Mouse (Mus musculus) hindbrain, embryonic 11.5 days (tissue): ENCODE measurements around the gene Spns2. TPM values are rescaled to one million over a fixed set of nuclear protein-coding genes. Genes with fewer than 3 reads are reported as not detected.
A peak's percentile ranks its signal among the peaks of the same experiment; 100 is the strongest.

Source experiments
- ATAC-seq: fragments of 200-750 bp; cut with Nextera tagmentation; 2 replicates; pipeline ENCODE4 v1.8.0; 2017; ENCODE audit warnings: mild to moderate bottlenecking, moderate TSS enrichment, moderate library complexity; ENCODE audit not compliant: low FRiP score
- DNase-seq: peaks from one replicate; pipeline ENCODE4 v3.0.0-alpha.2; 2015; ENCODE audit warnings: low spot score
- H3K27ac ChIP-seq: fragments of 300-500 bp; sonication (generic); 2 replicates; pipeline ENCODE4 v1.5.1; 2014; ENCODE audit warnings: mild to moderate bottlenecking, low read depth, low read length
- H3K27me3 ChIP-seq: fragments of 300-500 bp; sonication (generic); 2 replicates; pipeline ENCODE4 v1.6.1; 2014; ENCODE audit warnings: mild to moderate bottlenecking, low read length, moderate library complexity, mixed read lengths; ENCODE audit not compliant: control insufficient read depth, insufficient read depth
- H3K36me3 ChIP-seq: fragments of 300-500 bp; sonication (generic); 2 replicates; pipeline ENCODE4 v1.6.1; 2014; ENCODE audit warnings: mild to moderate bottlenecking, low read length, moderate library complexity, mixed read lengths; ENCODE audit not compliant: control insufficient read depth, insufficient read depth
- H3K4me1 ChIP-seq: fragments of 300-500 bp; sonication (generic); replicated peaks from 2 replicates; pipeline ENCODE4 v1.6.1; 2014; ENCODE audit warnings: low read length, mixed read lengths; ENCODE audit not compliant: control insufficient read depth, insufficient read depth
- H3K4me2 ChIP-seq: fragments of 300-500 bp; sonication (generic); replicated peaks from 2 replicates; pipeline ENCODE4 v1.6.1; 2014; ENCODE audit warnings: mild to moderate bottlenecking, low read depth, low read length
- H3K4me3 ChIP-seq: fragments of 300-500 bp; sonication (generic); 2 replicates; pipeline ENCODE4 v1.5.1; 2014; ENCODE audit warnings: low read depth, low read length
- H3K9ac ChIP-seq: fragments of 300-500 bp; sonication (generic); 2 replicates; pipeline ENCODE4 v1.6.1; 2014; ENCODE audit warnings: low read depth, low read length
- H3K9me3 ChIP-seq: fragments of 300-500 bp; sonication (generic); 2 replicates; pipeline ENCODE4 v1.6.1; 2016; ENCODE audit warnings: low read length; ENCODE audit not compliant: control insufficient read depth
- WGBS: fragments of 180-500 bp; shearing (Covaris S2); extraction: QIAGEN DNeasy Blood & Tissue Kit; methylation state at CpG from one replicate; pipeline ENCODE4 v1.1.7; 2014; 5-methylcytosine and 5-hydroxymethylcytosine counted together
- polyA plus RNA-seq: library from polyadenylated mRNA; unstranded; fragments of >200 nt; fragmentation: Nextera tagmentation; extraction: Ambion mirVana; gene quantifications from 2 replicates; pipeline ENCODE4 v1.2.1, GENCODE M21; 2014

The Spns2 gene
- polyA plus RNA-seq, 1 experiment from 2014 or later: 5.3 TPM

- no peak overlapping the region for H3K9ac ChIP-seq
- H3K9me3 ChIP-seq: no peaks in the 10 kb centered on the region
- DNase-seq: no peak
- no peaks in the 10 kb centered on the region for H3K36me3 ChIP-seq
- ATAC-seq: no peak
- H3K4me2 ChIP-seq: no peak overlapping the region
- no peaks in the 10 kb centered on the region for H3K27me3 ChIP-seq
- H3K27ac ChIP-seq: no peak overlapping the region
- WGBS: 76% methylated on average over 10 of the region's 10 CpGs
- no peaks in the 10 kb centered on the region for H3K4me1 ChIP-seq
- no peak overlapping the region for H3K4me3 ChIP-seq
Observed at GRCm38 (mm10) chr11:72504016-72504797, 14.5 kb upstream of the Spns2 start.

GRCm38 (mm10) chr11:72503501-72503921 is 13.8 kb upstream of the Spns2 start:
- H3K27ac ChIP-seq: no peak overlapping the region
- H3K4me3 ChIP-seq: no peak overlapping the region
- H3K9ac ChIP-seq: no peak overlapping the region
- H3K9me3 ChIP-seq: no peaks in the 10 kb centered on the region
- WGBS: 15% methylated on average over 5 of the region's 5 CpGs
- no peak overlapping the region for H3K4me2 ChIP-seq
- no peaks in the 10 kb centered on the region for H3K36me3 ChIP-seq
- ATAC-seq (no peak), DNase-seq (no peak)
- H3K27me3 ChIP-seq: no peaks in the 10 kb centered on the region
- H3K4me1 ChIP-seq: no peaks in the 10 kb centered on the region

- 20% methylated on average over 8 of the region's 8 CpGs for whole genome bisulfite sequencing
- no peak overlapping the region for H3K9ac ChIP-seq
- no peaks in the 10 kb centered on the region for H3K9me3 ChIP-seq
- DNase-seq: peak; percentile 13
- no peaks in the 10 kb centered on the region for H3K4me1 ChIP-seq
- no peak overlapping the region for H3K4me3 ChIP-seq
- H3K27me3 ChIP-seq: no peaks in the 10 kb centered on the region
- no peaks in the 10 kb centered on the region for H3K36me3 ChIP-seq
- H3K4me2 ChIP-seq: no peak overlapping the region
- no peak for ATAC-seq
- H3K27ac ChIP-seq: no peak overlapping the region
Observed at GRCm38 (mm10) chr11:72502236-72502635, 12.5 kb upstream of the Spns2 start.

- no peaks in the 10 kb centered on the region for H3K27me3 ChIP-seq
Observed at GRCm38 (mm10) chr11:72501426-72502002, 11.8 kb upstream of the Spns2 start.

GRCm38 (mm10) chr11:72500139-72500538 is 10.4 kb upstream of the Spns2 start:
- Histone ChIP-seq H3K9me3 (no peaks in the 10 kb centered on the region), H3K4me1 (no peaks in the 10 kb centered on the region), H3K27ac (no peak overlapping the region), H3K27me3 (no peaks in the 10 kb centered on the region), H3K4me2 (no peak overlapping the region), H3K4me3 (no peak overlapping the region), H3K9ac (no peak overlapping the region), H3K36me3 (no peaks in the 10 kb centered on the region)
- DNase-seq (no peak), ATAC-seq (no peak)
- WGBS: 88% methylated on average over 4 of the region's 4 CpGs

More at GRCm38 (mm10) chr11:72501426-72502002, 11.8 kb upstream of the Spns2 start:
- DNase-seq (no peak), ATAC-seq (no peak)
- H3K9ac ChIP-seq: no peak overlapping the region
- no peaks in the 10 kb centered on the region for H3K9me3 ChIP-seq
- H3K4me3 ChIP-seq: no peak overlapping the region
- 34% methylated on average over 5 of the region's 5 CpGs for WGBS
- no peak overlapping the region for H3K4me2 ChIP-seq
- H3K36me3 ChIP-seq: no peaks in the 10 kb centered on the region
- no peak overlapping the region for H3K27ac ChIP-seq
- H3K4me1 ChIP-seq: no peaks in the 10 kb centered on the region

DNA sequence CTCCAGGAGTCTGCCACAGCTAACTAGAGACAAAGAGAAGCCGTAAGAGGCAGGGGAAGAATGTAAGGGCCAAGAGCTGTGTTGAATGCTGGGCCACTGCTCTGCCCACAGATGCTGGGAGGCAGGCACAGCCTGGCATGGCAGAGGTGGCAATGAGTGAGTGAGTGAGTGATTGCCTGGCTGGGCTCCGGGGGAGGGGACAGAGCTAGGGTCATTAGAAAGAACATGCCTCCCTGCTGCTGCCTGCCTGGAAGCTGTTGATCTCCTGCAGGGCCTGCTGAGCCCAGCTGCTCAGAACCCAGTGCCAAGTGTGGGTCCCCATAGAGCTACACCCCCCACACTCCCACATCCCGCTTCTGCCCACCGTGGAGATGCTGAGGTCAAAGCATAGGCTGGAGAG is 7.7 kb upstream of the Spns2 start:
- no peaks in the 10 kb centered on the region for H3K4me1 ChIP-seq
- H3K4me2 ChIP-seq: no peak overlapping the region
- WGBS: 18% methylated on average over 4 of the region's 4 CpGs
- H3K9ac ChIP-seq: no peak overlapping the region
- H3K27ac ChIP-seq: no peak overlapping the region
- no peak overlapping the region for H3K4me3 ChIP-seq
- H3K36me3 ChIP-seq: no peaks in the 10 kb centered on the region
- no peak for ATAC-seq
- no peaks in the 10 kb centered on the region for H3K9me3 ChIP-seq
- no peaks in the 10 kb centered on the region for H3K27me3 ChIP-seq
- no peak for DNase-seq

GRCm38 (mm10) chr11:72496775-72497174 is 7.1 kb upstream of the Spns2 start:
- H3K9ac ChIP-seq: no peak overlapping the region
- H3K4me2 ChIP-seq: no peak overlapping the region
- no peaks in the 10 kb centered on the region for H3K4me1 ChIP-seq
- H3K27ac ChIP-seq: no peak overlapping the region
- no peak overlapping the region for H3K4me3 ChIP-seq
- H3K9me3 ChIP-seq: no peaks in the 10 kb centered on the region
- DNase-seq: no peak
- ATAC-seq: no peak
- no peaks in the 10 kb centered on the region for H3K36me3 ChIP-seq
- no peaks in the 10 kb centered on the region for H3K27me3 ChIP-seq
- WGBS: 57% methylated on average over 1 of the region's 1 CpGs

DNA sequence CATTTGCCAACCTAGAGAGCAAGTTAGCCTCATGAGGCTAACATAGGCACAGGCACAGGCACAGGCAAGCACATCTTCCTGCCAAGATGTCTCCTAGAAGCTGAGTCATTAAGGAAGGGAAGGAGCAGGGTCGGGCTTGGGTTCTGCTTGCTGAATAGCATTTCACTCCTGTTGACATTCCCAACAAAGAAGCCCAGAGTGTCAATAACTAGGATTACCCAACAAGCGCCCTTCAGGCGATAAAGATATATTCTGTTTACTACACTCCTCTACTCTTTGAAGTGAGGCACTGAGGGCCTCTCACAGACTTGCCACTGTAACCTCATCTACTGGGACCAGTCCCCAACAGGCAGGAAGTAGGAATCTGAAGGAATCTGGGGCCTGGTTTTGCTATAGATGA is 6.4 kb upstream of the Spns2 start:
- no peaks in the 10 kb centered on the region for H3K27me3 ChIP-seq
- no peak for DNase-seq

More for the DNA sequence above, 6.4 kb upstream of the Spns2 start:
- H3K27ac ChIP-seq: no peak overlapping the region
- no peak for ATAC-seq
- H3K36me3 ChIP-seq: no peaks in the 10 kb centered on the region
- no peak overlapping the region for H3K9ac ChIP-seq
- H3K4me1 ChIP-seq: no peaks in the 10 kb centered on the region
- 83% methylated on average over 3 of the region's 3 CpGs for WGBS
- no peak overlapping the region for H3K4me3 ChIP-seq
- no peaks in the 10 kb centered on the region for H3K9me3 ChIP-seq
- H3K4me2 ChIP-seq: no peak overlapping the region
